Mouse (Mus musculus) layer of hippocampus, postnatal 14 days (tissue): Measurements from ENCODE around the gene Asb1. TPM values are rescaled to one million over a fixed set of nuclear protein-coding genes. Genes with fewer than 3 reads are reported as not detected.

Experiments used
- DNase-seq, 2 experiments: peaks; one replicate each; pipeline ENCODE4 v3.0.0; 2021 to 2022; ENCODE audit warnings: low spot score in 2 of 2, mixed read lengths in 1 of 2
- total RNA-seq, 2 experiments: library from RNA; stranded (reverse); gene quantifications; 2 replicates each; pipeline ENCODE4 v1.2.3; 2021

The Asb1 gene
- total RNA-seq, 2 experiments from 2014 or later = 44.6 to 48.5 TPM

DNA sequence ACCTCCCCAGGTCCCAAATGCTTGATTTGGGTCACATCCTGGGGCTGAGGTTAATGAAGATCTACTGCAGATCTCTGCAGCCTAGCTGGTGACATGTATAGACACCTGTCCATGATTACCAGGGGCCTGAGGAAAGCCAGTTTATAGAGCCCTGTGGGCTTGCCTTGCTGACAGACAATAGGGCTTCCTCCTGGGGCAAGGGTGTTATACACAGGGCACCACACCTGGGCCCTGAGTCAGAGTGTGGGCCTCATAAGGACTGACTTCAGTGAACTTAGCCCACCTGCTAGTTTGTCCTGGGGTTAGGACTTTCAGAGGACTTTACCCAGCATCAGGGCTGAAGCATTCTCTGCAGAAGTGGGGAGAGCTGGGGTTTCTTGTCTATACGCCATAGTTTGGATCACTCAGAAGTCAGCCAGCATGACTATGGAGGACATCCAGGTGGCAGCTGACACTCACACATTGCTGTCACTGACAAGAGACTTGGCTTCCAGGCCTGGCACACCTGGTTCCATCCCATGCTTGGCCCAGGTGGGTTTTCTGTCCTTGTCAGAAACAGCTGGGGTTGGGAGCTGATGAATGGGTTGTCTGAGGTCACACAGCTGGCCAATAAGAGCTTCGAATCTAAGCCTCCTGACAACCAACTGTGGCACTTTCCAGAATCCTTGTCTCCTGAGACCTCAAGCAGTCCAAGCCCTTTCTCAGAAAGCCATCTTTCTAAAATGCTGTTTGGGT, 61.2 kb downstream of the Asb1 start:
- DNase-seq = no peak

DNA sequence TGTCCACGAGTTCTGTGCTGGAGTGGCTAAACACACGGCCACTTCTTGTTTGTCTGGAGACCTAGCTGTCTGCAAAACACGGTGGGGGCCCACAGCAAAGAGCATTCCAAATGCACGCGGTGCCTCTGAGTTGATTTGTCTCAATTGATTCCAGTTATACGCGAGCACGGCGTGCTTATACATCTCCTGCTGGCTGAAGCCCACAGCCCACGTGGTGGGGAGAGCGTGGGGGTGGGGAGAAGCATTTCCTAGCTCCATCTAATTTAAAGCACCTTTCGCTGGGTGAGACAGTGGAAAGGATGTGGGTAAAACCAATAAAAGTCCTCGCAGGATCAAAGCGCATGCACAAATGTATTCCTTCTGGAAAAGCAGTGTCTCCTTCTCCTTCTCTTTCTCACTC, 65.3 kb downstream of the Asb1 start:
- no peak for DNase-seq

DNA sequence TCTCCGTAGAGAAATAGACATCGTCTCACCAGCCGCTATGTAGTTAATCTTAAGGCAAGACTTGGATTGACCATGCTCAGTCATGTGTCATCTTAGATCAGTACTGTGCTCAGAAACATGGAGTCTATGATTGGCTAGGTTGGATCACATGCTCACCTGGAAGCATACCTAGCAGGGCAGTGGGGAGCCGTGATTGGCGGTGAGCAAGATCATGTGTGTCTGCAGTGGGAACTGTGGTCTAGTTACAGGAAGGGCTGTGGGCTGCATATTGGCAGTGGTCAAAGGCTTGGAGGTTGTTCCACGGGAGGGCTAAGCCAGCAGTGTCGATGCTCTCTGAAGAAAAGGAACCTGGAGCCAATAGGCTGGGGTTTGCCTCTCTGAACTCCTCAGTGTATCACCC, 66.4 kb downstream of the Asb1 start:
- DNase-seq = no peak

DNA sequence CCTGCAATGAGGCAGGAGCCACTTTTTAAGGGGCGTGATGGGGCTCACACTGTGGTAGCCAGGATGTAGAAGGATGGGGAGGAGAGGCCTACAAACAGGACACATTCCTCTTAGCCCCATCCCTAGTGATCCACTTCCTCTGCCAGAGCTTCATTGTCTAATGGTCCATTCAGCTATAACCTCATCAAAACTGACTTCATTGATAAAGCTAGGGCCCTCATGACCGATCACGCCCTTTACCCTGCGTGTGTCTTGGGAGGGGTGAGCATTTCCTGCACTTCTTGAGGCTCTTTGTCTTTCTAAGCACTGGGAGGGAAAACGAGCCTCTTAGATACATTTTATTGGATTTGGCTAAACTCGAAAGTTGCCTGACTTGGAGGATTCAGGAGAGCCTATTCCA, 66.8 kb downstream of the Asb1 start:
- no peak for DNase-seq

Other genes with a start within 250 kb of the Asb1 start
- gene Scly, start 242.2 kb upstream of the Asb1 start, total RNA-seq = 10 to 100 TPM; 12.7 to 13.4 TPM
- under 1 TPM; 0.05 to 0.10 TPM for gene Espnl, start 218.5 kb upstream of the Asb1 start, total RNA-seq
- under 1 TPM; 0.09 to 0.12 TPM for gene Klhl30, start 189.5 kb upstream of the Asb1 start, total RNA-seq
- gene Erfe, start 174.1 kb upstream of the Asb1 start, total RNA-seq = under 1 TPM in 1 of 2 experiments, not detected in 1; 0.12 TPM
- gene Ilkap, start 141.7 kb upstream of the Asb1 start, total RNA-seq = 10 to 100 TPM; 63.6 to 63.7 TPM
- 10 to 100 TPM; 20.6 to 21.9 TPM for gene Hes6, start 126.5 kb upstream of the Asb1 start, total RNA-seq
- gene Per2, start 81.2 kb upstream of the Asb1 start, total RNA-seq = 10 to 100 TPM; 24.2 to 28.6 TPM
- 10 to 100 TPM; 11.6 to 12.6 TPM for gene Traf3ip1, start 45.9 kb upstream of the Asb1 start, total RNA-seq